Mouse (Mus musculus): Measurements from ENCODE around the gene Cnga4.
"Not testable (repeated sequence)": the region's sequence is repeated elsewhere in the genome, so short reads cannot be mapped to it uniquely, and the experiment has no call there.

Cnga4 gene

DNA sequence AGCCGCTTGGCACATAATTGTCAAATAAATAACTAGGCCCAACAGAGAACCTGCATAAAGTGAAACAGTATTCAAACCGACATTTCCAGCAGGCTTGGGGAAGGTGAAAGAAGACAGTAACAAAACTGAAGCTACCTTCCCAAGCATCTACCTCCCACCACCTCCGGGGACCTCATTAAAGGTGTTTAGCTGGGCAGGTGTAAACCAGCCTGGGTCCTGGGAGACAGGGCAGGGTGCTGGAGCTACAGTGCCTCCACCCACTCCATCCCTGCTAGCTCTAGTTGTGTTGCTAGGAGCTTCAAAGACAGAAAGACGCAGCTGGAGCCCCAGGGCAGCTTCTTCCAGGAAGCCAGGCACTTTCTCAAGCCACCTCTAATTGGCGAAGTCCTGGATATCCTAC lies at the start of gene Cnga4:
TSS of gene Cnga4 (plus strand) at position 301 of the 400 bp plus-strand sequence.
- no peak for DNase-seq (ENCODE audit: low read depth)

GRCm38 (mm10) chr7:105356064-105356463 lies 48.3 kb upstream of the Cnga4 start:
- not testable (repeated sequence) for DNase-seq (ENCODE audit: low read depth)

DNA sequence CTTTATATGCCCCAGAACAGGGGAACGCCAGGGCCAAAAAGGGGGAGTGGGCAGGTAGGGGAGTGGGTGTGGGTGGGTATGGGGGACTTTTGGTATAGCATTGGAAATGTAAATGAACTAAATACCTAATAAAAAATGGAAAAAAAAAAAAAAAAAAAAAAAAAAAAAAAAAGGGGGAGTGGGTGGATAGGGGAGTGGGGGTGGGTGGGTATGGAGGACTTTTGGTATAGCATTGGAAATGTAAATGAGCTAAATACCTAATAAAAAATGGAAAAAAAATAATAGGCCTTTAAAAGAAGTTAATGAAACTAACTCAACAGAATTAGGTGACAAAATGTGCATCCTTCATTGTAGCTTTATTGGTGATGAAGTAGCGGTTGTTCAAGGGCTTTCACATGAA lies 47.9 kb upstream of the Cnga4 start:
- not testable (repeated sequence) for DNase-seq (ENCODE audit: low read depth)

DNA sequence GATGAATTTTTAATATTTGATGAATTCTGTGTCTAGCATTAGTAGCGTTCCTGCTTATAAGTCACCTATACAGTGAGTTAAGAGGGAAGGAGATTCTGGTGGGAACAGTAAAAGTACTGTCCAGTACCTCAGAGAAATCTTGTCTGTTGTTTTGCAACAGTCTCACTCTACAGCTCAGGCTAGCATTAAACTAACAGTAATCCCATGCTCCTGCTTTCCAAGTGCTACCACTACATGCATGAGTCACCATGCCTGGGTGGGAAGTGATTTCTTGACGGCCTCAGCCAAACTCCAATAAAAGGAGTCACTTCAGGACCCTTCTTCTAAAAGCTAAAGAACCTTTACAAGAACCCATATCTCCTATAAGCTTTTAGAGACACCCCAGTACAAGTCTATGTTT lies 42.7 kb upstream of the Cnga4 start:
- peak; percentile 10 for DNase-seq (ENCODE audit: low read depth)

DNA sequence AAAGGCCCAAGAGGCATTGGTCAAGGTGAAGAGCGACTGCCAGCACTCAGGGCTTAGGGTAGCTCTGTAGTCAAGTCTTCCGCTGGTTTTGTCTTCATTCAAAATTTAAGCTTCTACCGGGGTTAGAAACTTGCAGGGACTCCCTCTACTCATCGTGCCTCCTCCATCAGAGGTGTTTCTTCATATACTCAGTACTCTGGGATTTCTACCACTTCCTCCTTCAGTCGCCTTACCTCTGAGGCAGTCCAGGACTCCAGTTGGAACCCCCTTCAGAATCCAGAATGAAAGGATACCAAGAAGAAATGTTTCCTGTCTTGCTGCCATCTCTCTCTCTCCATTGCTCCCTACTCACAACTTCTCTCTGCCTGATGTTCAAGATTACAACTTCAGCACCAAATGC lies 37.1 kb upstream of the Cnga4 start:
- DNase-seq (ENCODE audit: low read depth): no peak

DNA sequence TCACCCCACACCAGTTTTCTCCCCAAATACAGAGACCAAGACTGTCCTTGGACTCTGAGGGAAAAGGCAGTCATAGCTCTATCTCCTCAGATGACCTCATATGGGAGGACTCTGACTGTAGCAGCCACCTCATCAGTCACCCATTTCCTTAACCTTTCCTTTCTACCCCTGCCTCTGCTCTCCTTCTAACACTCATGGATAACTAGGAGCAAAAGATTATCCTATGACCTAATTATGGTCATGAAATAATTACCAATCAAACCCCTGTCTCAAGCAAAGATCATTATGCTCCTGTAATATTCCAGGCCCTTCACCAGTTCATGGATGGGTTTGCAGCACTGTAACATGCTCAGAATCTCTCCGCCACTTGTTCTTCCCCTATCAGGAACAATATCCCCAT lies 36.4 kb upstream of the Cnga4 start, which contains the start of gene Olfr692:
TSS of gene Olfr692 (plus strand) at position 301 of the 400 bp plus-strand sequence.
- DNase-seq (ENCODE audit: low read depth): no peak

GRCm38 (mm10) chr7:105368521-105368920 lies 35.8 kb upstream of the Cnga4 start:
- DNase-seq (ENCODE audit: low read depth): no peak

DNA sequence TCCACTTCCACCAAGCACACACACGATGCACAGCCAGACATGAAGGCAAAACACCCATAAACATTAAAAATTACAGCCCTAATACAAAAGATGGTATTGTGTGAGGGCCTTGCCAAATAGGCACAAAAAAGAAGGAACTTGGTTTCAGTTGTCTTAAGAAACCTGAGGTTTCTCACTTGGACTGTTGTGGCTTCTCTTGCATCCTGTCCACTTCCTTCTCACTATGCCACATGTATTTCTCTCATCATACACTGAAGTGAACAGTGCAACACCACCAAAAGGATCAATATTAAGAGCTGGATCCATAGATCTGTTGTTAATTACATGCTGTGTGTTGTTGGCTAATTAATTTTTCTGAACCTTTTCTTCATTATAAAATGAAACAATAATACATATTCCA lies 31.5 kb upstream of the Cnga4 start:
- no peak for DNase-seq (ENCODE audit: low read depth)

- no peak for DNase-seq (ENCODE audit: low read depth)
Measured at GRCm38 (mm10) chr7:105373509-105373908, 30.9 kb upstream of the Cnga4 start.

DNA sequence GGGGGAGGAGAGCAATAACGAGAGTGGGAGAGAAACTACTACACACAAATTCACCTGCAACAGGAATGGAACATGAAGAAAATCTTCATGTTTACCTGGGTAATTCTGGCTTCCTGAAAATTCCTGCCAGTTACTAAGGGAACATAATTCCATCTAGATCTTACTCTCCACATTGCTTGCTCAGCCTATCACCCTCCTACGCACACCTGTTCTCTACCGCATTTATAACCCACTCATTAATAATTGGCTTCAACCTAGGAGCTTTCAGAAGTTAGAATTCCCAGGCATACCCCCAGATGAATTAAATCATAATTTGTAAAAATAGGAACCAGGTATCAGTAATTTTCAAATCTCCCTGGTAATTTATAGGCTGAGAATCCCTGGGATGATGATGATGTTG lies 30.4 kb upstream of the Cnga4 start:
- no peak for DNase-seq (ENCODE audit: low read depth)

- no peak for DNase-seq (ENCODE audit: low read depth)
Measured at GRCm38 (mm10) chr7:105374866-105375265, 29.5 kb upstream of the Cnga4 start, which contains the start of gene Gm5901. Gm5901 (plus strand) TSS chr7:105375038.

GRCm38 (mm10) chr7:105380329-105380728 lies 24.0 kb upstream of the Cnga4 start:
- no peak for DNase-seq (ENCODE audit: low read depth)

GRCm38 (mm10) chr7:105387696-105388095 lies 16.7 kb upstream of the Cnga4 start:
- no peak for DNase-seq (ENCODE audit: low read depth)

DNA sequence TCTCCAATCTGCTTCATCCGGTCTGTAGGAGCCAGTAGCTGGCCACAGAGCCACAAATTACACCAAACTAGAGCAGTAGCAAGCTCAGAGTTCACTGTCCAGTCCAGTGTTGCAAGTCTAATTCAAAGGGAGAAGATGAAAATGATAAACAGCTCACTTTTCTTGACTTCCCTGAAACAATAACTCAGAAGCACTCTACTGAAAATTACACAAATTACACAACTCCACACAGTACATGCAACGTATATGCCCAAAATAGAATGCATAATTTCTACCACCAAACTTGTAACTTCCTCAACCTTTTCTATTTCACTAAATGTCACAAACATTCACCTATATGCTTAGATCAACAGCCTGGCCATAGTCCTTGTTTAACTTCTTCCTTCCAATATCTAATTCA lies 14.1 kb upstream of the Cnga4 start:
- no peak for DNase-seq (ENCODE audit: low read depth)

DNA sequence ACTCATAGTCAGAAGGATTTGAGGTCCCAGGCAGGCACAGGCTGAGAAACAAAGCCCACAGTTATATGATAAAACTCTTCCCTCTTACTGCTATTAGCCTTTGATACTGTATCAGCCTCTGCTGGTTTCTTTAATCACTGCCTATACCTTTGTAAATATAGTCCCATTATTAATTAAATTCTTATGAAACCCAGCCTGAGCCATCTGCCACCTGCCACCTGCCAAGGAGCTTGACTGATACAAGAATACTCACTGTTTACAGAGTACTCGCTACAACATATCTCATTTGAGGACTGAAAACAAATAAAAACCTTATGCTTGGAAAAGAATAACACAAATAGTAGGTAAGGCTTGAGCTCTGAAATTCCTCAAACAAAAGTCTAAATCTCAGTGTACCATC lies 9.8 kb upstream of the Cnga4 start:
- DNase-seq (ENCODE audit: low read depth): no peak

DNA sequence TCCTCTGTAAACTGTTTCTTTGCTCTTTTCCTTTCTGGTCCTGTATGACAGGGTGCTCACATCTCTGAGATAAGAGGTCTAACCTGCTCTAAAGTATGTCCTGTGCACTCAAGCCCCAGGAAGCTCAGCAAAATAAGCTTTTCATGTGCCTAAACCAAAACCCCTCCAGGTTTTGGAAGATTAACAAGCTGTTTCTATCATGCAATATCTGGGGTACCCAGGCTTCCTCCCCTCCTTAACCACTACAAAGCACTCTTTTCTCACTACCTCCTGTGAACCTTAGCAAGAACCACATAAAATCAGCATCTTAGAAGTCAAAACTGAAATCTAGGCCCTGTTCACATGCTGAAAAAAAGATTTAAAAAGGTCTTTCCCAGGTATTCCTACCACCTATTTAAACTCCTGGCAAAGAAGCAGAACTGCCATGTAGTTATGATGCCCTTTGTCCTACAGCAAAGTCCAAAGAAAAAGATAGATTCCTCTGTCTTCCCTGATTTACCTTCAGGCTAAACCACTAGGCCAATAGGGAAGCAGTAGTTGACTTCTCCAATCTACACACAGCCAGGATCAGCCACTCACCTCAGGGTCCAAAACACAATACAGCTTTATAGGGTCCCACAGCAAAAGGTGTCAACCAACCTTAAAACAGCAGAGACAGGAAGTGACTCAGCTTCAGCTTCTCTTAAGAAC lies 9.1 kb upstream of the Cnga4 start:
- no peak for DNase-seq (ENCODE audit: low read depth)

- DNase-seq (ENCODE audit: low read depth): no peak
Measured at GRCm38 (mm10) chr7:105396126-105396525, 8.2 kb upstream of the Cnga4 start.

- DNase-seq (ENCODE audit: low read depth): peak; percentile 23
Measured at GRCm38 (mm10) chr7:105399058-105399934, 5.1 kb upstream of the Cnga4 start.

GRCm38 (mm10) chr7:105399935-105400624 lies 4.3 kb upstream of the Cnga4 start, which contains the start of gene Fam160a2:
Fam160a2 (minus strand) TSS chr7:105400054.
- peak; percentile 99 for DNase-seq (ENCODE audit: low read depth)

GRCm38 (mm10) chr7:105406322-105406721 lies 2.0 kb downstream of the Cnga4 start:
- DNase-seq (ENCODE audit: low read depth): no peak

GRCm38 (mm10) chr7:105411874-105412632 lies 7.7 kb downstream of the Cnga4 start:
- peak; percentile 84 for DNase-seq (ENCODE audit: low read depth)

- no peak for DNase-seq (ENCODE audit: low read depth)
Measured at GRCm38 (mm10) chr7:105414385-105414784, 10.0 kb downstream of the Cnga4 start.

Data from NIH3T3 (cell line).